In genomic region chr2:94264006-94264405, GRCm38 (mm10) we compare ENCODE assay signal across 7 mouse cellular contexts.
DNase-seq lines count a peak whose midpoint lies in the region; ATAC-seq and TF ChIP-seq lines count a peak whose summit lies in the region.

No protein-coding gene starts in this region.

- peak overlapping the region; percentile 58 for H3K4me2 ChIP-seq in intestine, embryonic 15.5 days (replicated peaks)
- H3K4me2 ChIP-seq in neural tube, embryonic 15.5 days = peak overlapping the region; percentile 81

- peaks cover 34% of the 10 kb centered on the region for H3K27me3 ChIP-seq in forebrain, embryonic 10.5 days (ENCODE audit: poor library complexity, severe bottlenecking)
- peaks cover 10% of the 10 kb centered on the region for H3K27me3 ChIP-seq in intestine, embryonic 15.5 days (replicated peaks)
- H3K27me3 ChIP-seq in neural tube, embryonic 15.5 days (replicated peaks) = no peaks in the 10 kb centered on the region

- no peak overlapping the region for H3K27ac ChIP-seq in left cerebral cortex, adult 2 months
- peak overlapping the region; percentile 89 for H3K27ac ChIP-seq in forebrain, embryonic 10.5 days
- no peak overlapping the region for H3K27ac ChIP-seq in intestine, embryonic 15.5 days
- peak overlapping the region; percentile 88 for H3K27ac ChIP-seq in neural tube, embryonic 15.5 days (replicated peaks)

- H3K9ac ChIP-seq in intestine, embryonic 15.5 days = no peak overlapping the region
- H3K9ac ChIP-seq in neural tube, embryonic 15.5 days (replicated peaks) = peak overlapping the region; percentile 46

- H3K36me3 ChIP-seq in forebrain, embryonic 10.5 days (replicated peaks) = peaks cover 23% of the 10 kb centered on the region
- H3K36me3 ChIP-seq in intestine, embryonic 15.5 days = no peaks in the 10 kb centered on the region
- H3K36me3 ChIP-seq in neural tube, embryonic 15.5 days = no peaks in the 10 kb centered on the region

- no peak for ATAC-seq in intestine, embryonic 15.5 days
- ATAC-seq in neural tube, embryonic 15.5 days (ENCODE audit: low FRiP score) = 0 out of 2 replicates have a peak, but pooled peaks have one; percentile 4

- TF ChIP-seq CTCF in left cerebral cortex, adult 2 months (IDR thresholded peaks at IDR 0.05) = no peak

- 0% methylated on average over 2 of the region's 2 CpGs for WGBS in forebrain, embryonic 10.5 days
- WGBS in intestine, embryonic 15.5 days = 5% methylated on average over 2 of the region's 2 CpGs
- 2% methylated on average over 2 of the region's 2 CpGs for WGBS in neural tube, embryonic 15.5 days

- peaks cover 70% of the 10 kb centered on the region for H3K4me1 ChIP-seq in forebrain, embryonic 10.5 days
- peaks cover 9% of the 10 kb centered on the region for H3K4me1 ChIP-seq in intestine, embryonic 15.5 days (replicated peaks)
- peaks cover 50% of the 10 kb centered on the region for H3K4me1 ChIP-seq in neural tube, embryonic 15.5 days

- H3K4me3 ChIP-seq in left cerebral cortex, adult 2 months = peak overlapping the region; percentile 39
- peak overlapping the region; percentile 63 for H3K4me3 ChIP-seq in forebrain, embryonic 10.5 days
- H3K4me3 ChIP-seq in intestine, embryonic 15.5 days (replicated peaks) = no peak overlapping the region
- H3K4me3 ChIP-seq in neural tube, embryonic 15.5 days (replicated peaks) = peak overlapping the region; percentile 38

- intact Hi-C loops in left cerebral cortex, adult 2 months (cut with DNase I) = loop anchor here (1.0 kb wide), 2 partner anchors 9 to 19 kb away; no protein-coding TSS in a partner anchor
- intact Hi-C loops in left cerebral cortex, postnatal 36 days (cut with DNase I) = loop anchor here (2.0 kb wide), 1 partner anchor 17 kb away; no protein-coding TSS in a partner anchor

- no peak for DNase-seq in left cerebral cortex, adult 2 months (ENCODE audit: extremely low spot score in 1 of 2, low spot score in 2 of 2)
- DNase-seq in left cerebral cortex, postnatal 36 days (ENCODE audit: low spot score in 2 of 2) = no peak
- DNase-seq in forebrain, embryonic 10.5 days (ENCODE audit: extremely low spot score, low spot score) = no peak
- DNase-seq in thymus, adult 18-20 months = no peak
- DNase-seq in cerebellum, postnatal 10 days = no peak

- H3K9me3 ChIP-seq in forebrain, embryonic 10.5 days = no peaks in the 10 kb centered on the region
- H3K9me3 ChIP-seq in intestine, embryonic 15.5 days = no peaks in the 10 kb centered on the region
- no peaks in the 10 kb centered on the region for H3K9me3 ChIP-seq in neural tube, embryonic 15.5 days (replicated peaks)

Comparison
In these comparisons a context has a peak if more than half of its experiments do, and no peak if none do; other contexts are left out.
1. H3K27ac ChIP-seq: peak in forebrain, embryonic 10.5 days (single experiment) and neural tube, embryonic 15.5 days (single experiment); none in left cerebral cortex, adult 2 months (single experiment) and intestine, embryonic 15.5 days (single experiment).